Mouse (Mus musculus) erythroblast, embryonic 14.5 days (primary cell): ENCODE results near the gene Dhx8.

Source experiments
- GATA1 ChIP-seq: IDR thresholded peaks from 2 replicates; pipeline ENCODE4 v1.6.1; 2012; ENCODE audit warnings: low read length, inconsistent platforms, mixed read lengths
- TAL1 ChIP-seq: IDR thresholded peaks from 3 replicates; pipeline ENCODE4 v1.6.1; 2012; ENCODE audit warnings: low read length, inconsistent platforms, mixed read lengths

- TF ChIP-seq TAL1, result no peak
- no peak for TF ChIP-seq GATA1
Observed at GRCm38 (mm10) chr11:101813259-101813658, 80.5 kb downstream of the Dhx8 start.
